15 mouse cellular contexts compared by ENCODE assay signal in the genomic region with DNA sequence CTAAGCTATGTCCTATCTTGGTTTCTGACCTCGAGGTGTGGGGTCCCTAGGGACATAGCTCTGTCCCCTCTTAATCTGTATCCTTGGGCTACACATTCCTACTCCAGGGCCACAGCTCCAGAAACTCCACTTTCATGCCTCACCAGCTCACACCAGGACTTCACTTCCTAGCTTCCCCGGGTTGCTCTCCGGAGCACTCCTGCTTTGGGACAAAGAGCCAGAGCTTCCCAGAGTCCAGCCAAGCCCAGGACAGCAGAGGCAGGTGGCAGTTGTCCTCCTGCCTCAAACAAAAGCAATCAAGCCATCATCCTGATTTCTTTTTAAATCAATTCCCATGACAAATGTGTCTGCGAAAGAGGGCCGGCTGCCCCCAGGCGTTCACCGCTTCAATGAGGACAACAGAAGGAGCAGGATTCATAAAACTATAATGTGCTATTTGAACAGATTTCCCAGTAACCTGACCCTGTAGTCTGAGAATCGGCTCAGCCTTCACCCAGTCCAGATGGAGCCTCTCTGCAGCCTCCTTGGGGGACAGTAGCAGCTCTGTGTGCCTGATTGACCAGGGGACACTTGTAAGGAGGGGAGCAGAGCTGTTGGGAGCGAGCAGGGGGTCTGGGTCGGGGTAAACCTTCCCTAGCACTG. TPM values are rescaled to one million over a fixed set of nuclear protein-coding genes. Genes with fewer than 3 reads are reported as not detected.
DNase-seq lines count a peak whose midpoint lies in the region; ATAC-seq lines count a peak whose summit lies in the region.
"Had no signal": no experiment of that assay in that cellular context is flagged by ENCODE, and none has a peak within 500 bp of the region (broad histone marks: within the 10 kb centered on the region; RNA-seq: fewer than 3 reads in every experiment).

No protein-coding gene starts in this region.

- no peak for DNase-seq in intestine, embryonic 14.5 days (ENCODE audit: low spot score)
- DNase-seq in embryonic facial prominence, embryonic 10.5 days (ENCODE audit: low spot score) = peak; percentile 42
- peak; percentile 69 for DNase-seq in hindbrain, embryonic 10.5 days (ENCODE audit: low spot score)
- no peak for DNase-seq in layer of hippocampus, postnatal 25 days (ENCODE audit: extremely low spot score in 1 of 2, low spot score in 1 of 2)
- DNase-seq in layer of hippocampus, adult 11-12 months (ENCODE audit: low spot score) = no peak
- no peak for DNase-seq in urinary bladder, adult 18-20 months (ENCODE audit: low spot score in 2 of 2)
- DNase-seq: adrenal gland, adult 8-10 months; cerebellum, adult 9-10 months; heart, adult 18-20 months had no signal

- H3K9me3 ChIP-seq in intestine, embryonic 14.5 days (ENCODE audit: control insufficient read depth, low read length) = no peaks in the 10 kb centered on the region
- no peaks in the 10 kb centered on the region for H3K9me3 ChIP-seq in intestine, embryonic 15.5 days
- H3K9me3 ChIP-seq in embryonic facial prominence, embryonic 10.5 days = no peaks in the 10 kb centered on the region
- H3K9me3 ChIP-seq in hindbrain, embryonic 10.5 days = no peaks in the 10 kb centered on the region
- no peaks in the 10 kb centered on the region for H3K9me3 ChIP-seq in midbrain, embryonic 13.5 days

- ATAC-seq in intestine, embryonic 14.5 days (replicated peaks; ENCODE audit: low FRiP score, low TSS enrichment, low read depth) = 0 out of 2 replicates have a peak, but pooled peaks have one; percentile 13
- no peak for ATAC-seq in intestine, embryonic 15.5 days
- peak; percentile 68 for ATAC-seq in midbrain, embryonic 13.5 days
- ATAC-seq: CD4-positive, CD25-positive, alpha-beta regulatory T cell, adult 4 months; Patski had no signal

- no peak overlapping the region for H3K4me2 ChIP-seq in intestine, embryonic 14.5 days (ENCODE audit: low read length)
- no peak overlapping the region for H3K4me2 ChIP-seq in intestine, embryonic 15.5 days (replicated peaks)
- no peak overlapping the region for H3K4me2 ChIP-seq in midbrain, embryonic 13.5 days (replicated peaks)

- H3K4me1 ChIP-seq in intestine, embryonic 14.5 days (replicated peaks; ENCODE audit: control insufficient read depth, insufficient read depth, low read length) = peaks cover 5% of the 10 kb centered on the region
- no peaks in the 10 kb centered on the region for H3K4me1 ChIP-seq in intestine, embryonic 15.5 days (replicated peaks)
- H3K4me1 ChIP-seq in embryonic facial prominence, embryonic 10.5 days = peaks cover 63% of the 10 kb centered on the region
- H3K4me1 ChIP-seq in hindbrain, embryonic 10.5 days (replicated peaks) = peaks cover 76% of the 10 kb centered on the region
- peaks cover 56% of the 10 kb centered on the region for H3K4me1 ChIP-seq in midbrain, embryonic 13.5 days (replicated peaks)

- H3K27ac ChIP-seq in intestine, embryonic 14.5 days (ENCODE audit: low read depth) = no peak overlapping the region
- H3K27ac ChIP-seq in intestine, embryonic 15.5 days = no peak overlapping the region
- peak overlapping the region; percentile 45 for H3K27ac ChIP-seq in embryonic facial prominence, embryonic 10.5 days (replicated peaks)
- peak overlapping the region; percentile 91 for H3K27ac ChIP-seq in hindbrain, embryonic 10.5 days
- peak overlapping the region; percentile 74 for H3K27ac ChIP-seq in midbrain, embryonic 13.5 days
- H3K27ac ChIP-seq: layer of hippocampus, adult 2 months had no signal

- H3K9ac ChIP-seq in intestine, embryonic 14.5 days (ENCODE audit: low read length) = no peak overlapping the region
- H3K9ac ChIP-seq in intestine, embryonic 15.5 days = no peak overlapping the region
- H3K9ac ChIP-seq in midbrain, embryonic 13.5 days (replicated peaks) = no peak overlapping the region

- H3K36me3 ChIP-seq in intestine, embryonic 14.5 days (ENCODE audit: control insufficient read depth, insufficient read depth, low read length) = no peaks in the 10 kb centered on the region
- no peaks in the 10 kb centered on the region for H3K36me3 ChIP-seq in intestine, embryonic 15.5 days
- no peaks in the 10 kb centered on the region for H3K36me3 ChIP-seq in embryonic facial prominence, embryonic 10.5 days (replicated peaks)
- H3K36me3 ChIP-seq in hindbrain, embryonic 10.5 days = no peaks in the 10 kb centered on the region
- no peaks in the 10 kb centered on the region for H3K36me3 ChIP-seq in midbrain, embryonic 13.5 days

- WGBS in intestine, embryonic 14.5 days = 71% methylated on average over 10 of the region's 10 CpGs
- WGBS in intestine, embryonic 15.5 days = 71% methylated on average over 10 of the region's 10 CpGs
- WGBS in embryonic facial prominence, embryonic 10.5 days = 41% methylated on average over 10 of the region's 10 CpGs
- 26% methylated on average over 10 of the region's 10 CpGs for WGBS in hindbrain, embryonic 10.5 days
- WGBS in midbrain, embryonic 13.5 days = 27% methylated on average over 10 of the region's 10 CpGs

- H3K27me3 ChIP-seq in intestine, embryonic 14.5 days (replicated peaks; ENCODE audit: control insufficient read depth, insufficient read depth, low read length) = no peaks in the 10 kb centered on the region
- no peaks in the 10 kb centered on the region for H3K27me3 ChIP-seq in intestine, embryonic 15.5 days (replicated peaks)
- H3K27me3 ChIP-seq in embryonic facial prominence, embryonic 10.5 days (replicated peaks; ENCODE audit: low read depth, poor library complexity, severe bottlenecking) = no peaks in the 10 kb centered on the region; the same call in 1 of the 2 replicates
- no peaks in the 10 kb centered on the region for H3K27me3 ChIP-seq in hindbrain, embryonic 10.5 days (ENCODE audit: insufficient read depth, poor library complexity, severe bottlenecking)
- H3K27me3 ChIP-seq in midbrain, embryonic 13.5 days = no peaks in the 10 kb centered on the region
- H3K27me3 ChIP-seq: Patski had no signal

- no peak overlapping the region for H3K4me3 ChIP-seq in intestine, embryonic 14.5 days (ENCODE audit: low read depth, low read length)
- H3K4me3 ChIP-seq in intestine, embryonic 15.5 days (replicated peaks) = no peak overlapping the region
- no peak overlapping the region for H3K4me3 ChIP-seq in embryonic facial prominence, embryonic 10.5 days
- H3K4me3 ChIP-seq in hindbrain, embryonic 10.5 days = no peak overlapping the region
- no peak overlapping the region for H3K4me3 ChIP-seq in midbrain, embryonic 13.5 days (replicated peaks)
- H3K4me3 ChIP-seq: layer of hippocampus, adult 2 months had no signal

RNA-seq across cellular contexts. Expression of gene Ccdc182, which starts 15.3 kb away (rescaled TPM):
- not detected in 2 replicates for polyA plus RNA-seq in intestine, embryonic 14.5 days (2014; fragmentation: Nextera tagmentation; extraction: Ambion mirVana)
- polyA plus RNA-seq in intestine, embryonic 15.5 days (2015; fragmentation: Nextera tagmentation; extraction: Ambion mirVana) = not detected in 2 replicates
- polyA plus RNA-seq in embryonic facial prominence, embryonic 10.5 days (2016; fragmentation: Nextera tagmentation; extraction: Ambion mirVana) = 1.7 and 3.6 TPM in 2 replicates
- 7.9 and 11.8 TPM in 2 replicates for polyA plus RNA-seq in hindbrain, embryonic 10.5 days (2016; fragmentation: Nextera tagmentation; extraction: Ambion mirVana)
- 0.82 and 1.6 TPM in 2 replicates for polyA plus RNA-seq in midbrain, embryonic 13.5 days (2015; fragmentation: Nextera tagmentation; extraction: Ambion mirVana)
- not detected for total RNA-seq in layer of hippocampus, postnatal 25 days (2021)
- total RNA-seq: heart, adult 18-20 months; layer of hippocampus, adult 2 months had no signal
- polyA plus RNA-seq: CD4-positive, CD25-positive, alpha-beta regulatory T cell, adult 4 months; lung, embryonic 16.5 days; Patski had no signal

Comparison
In these comparisons a context has a peak if more than half of its experiments do, and no peak if none do; other contexts are left out.
1. DNase-seq: peak in embryonic facial prominence, embryonic 10.5 days (single experiment) and hindbrain, embryonic 10.5 days (single experiment); none in intestine, embryonic 14.5 days (single experiment), layer of hippocampus, postnatal 25 days (0 of 2), layer of hippocampus, adult 11-12 months (single experiment) and urinary bladder, adult 18-20 months (0 of 2).
2. H3K27ac ChIP-seq: peak in embryonic facial prominence, embryonic 10.5 days (single experiment), hindbrain, embryonic 10.5 days (single experiment) and midbrain, embryonic 13.5 days (single experiment); none in intestine, embryonic 14.5 days (single experiment) and intestine, embryonic 15.5 days (single experiment).